Mouse (Mus musculus) heart, postnatal 10 days (tissue): ENCODE data around the gene Mrps24. TPM values are rescaled to one million over a fixed set of nuclear protein-coding genes. Genes with fewer than 3 reads are reported as not detected.

ENCODE experiments used
- DNase-seq, 2 experiments: peaks; one replicate each; pipeline ENCODE4 v3.0.0; 2021
- intact Hi-C: fragments of 180-260 bp; cut with DNase I; formaldehyde crosslinking; loops from one replicate; pipeline ENCODE4 v1.15.1; 2025
- total RNA-seq, 2 experiments: library from RNA; stranded (reverse); gene quantifications; 2 replicates each; pipeline ENCODE4 v1.2.3; 2021

Mrps24 gene
- total RNA-seq, 2 experiments from 2014 or later, result 114 to 118 TPM

DNA sequence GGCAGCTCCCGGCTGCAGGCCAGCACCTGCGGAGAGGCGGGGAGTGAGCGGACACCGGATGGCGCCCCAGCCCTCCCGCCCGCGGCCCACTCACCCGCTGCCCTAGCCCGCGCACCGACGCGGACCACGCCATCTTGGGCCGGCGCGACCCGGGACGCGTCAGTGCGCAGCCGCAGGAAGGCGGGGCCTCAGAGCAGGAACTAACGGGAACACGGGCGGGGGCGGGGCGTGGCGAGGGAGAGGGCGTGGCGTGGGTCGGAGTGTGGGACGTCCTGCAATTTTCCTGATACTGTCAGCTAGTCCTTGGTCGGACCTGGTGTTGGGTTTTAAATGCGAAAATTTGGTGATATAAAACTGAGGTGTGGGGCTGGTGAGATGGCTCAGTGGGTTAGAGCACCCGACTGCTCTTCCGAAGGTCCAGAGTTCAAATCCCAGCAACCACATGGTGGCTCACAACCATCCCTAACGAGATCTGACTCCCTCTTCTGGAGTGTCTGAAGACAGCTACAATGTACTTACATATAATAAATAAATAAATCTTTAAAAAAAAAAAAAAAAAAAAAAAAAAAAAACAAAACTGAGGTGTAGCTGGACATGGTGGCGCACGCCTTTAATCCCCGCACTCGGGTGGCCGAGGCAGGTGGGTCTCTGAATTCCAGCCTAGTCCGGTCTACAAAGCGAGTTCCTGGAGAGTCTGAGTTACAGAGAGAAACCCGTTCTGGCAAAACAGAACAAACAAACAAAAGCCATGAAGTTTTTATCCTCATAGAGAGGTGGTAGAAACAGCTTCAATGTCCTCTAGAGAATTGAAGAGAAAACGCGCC, 7.7 kb downstream of the Mrps24 start:
- intact Hi-C loops, result loop anchor here (5.0 kb wide), 1 partner anchor 220 kb away; no protein-coding TSS in a partner anchor
- peak; percentile 93 to 94 for DNase-seq

DNA sequence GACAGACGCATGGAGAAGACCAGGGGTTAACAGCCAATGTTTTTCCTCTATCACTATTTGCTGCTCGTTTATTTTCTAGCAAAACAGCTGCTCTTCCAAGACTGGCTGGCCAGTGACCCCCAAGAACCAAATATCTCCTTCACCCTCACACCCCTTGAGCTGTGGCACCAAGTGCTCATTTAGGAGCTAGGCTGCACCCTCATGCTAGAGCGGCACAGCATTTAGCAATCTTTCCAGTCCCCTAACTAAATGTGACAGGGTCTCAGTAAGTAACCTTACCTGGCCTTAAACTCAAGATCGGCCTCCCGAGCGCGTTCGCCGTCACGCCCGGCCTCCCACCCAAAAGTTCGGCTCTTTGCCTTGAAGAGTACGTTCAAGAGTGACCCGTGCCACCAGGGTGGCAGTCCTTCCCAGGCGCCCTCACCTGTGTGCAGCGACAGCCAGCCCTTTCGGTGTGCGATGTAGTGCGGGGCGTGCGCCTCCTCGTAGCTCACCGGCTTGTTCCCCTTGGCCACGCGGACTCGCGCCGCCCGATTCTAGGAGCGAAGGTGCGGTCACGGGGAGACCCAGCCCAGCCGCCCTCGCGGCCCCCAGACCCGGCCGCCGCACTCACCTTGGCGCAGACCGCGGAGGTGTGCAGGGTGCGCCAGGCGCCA, 8.5 kb downstream of the Mrps24 start:
- intact Hi-C loops, result loop anchor here (5.0 kb wide), 1 partner anchor 220 kb away; no protein-coding TSS in a partner anchor
- DNase-seq, result peak in 1 of 2 experiments; percentile 61

- intact Hi-C loops, result loop anchor here (5.0 kb wide), 1 partner anchor 219 kb away; no protein-coding TSS in a partner anchor
- DNase-seq, result no peak
Observed at GRCm38 (mm10) chr11:5705972-5706371, 9.5 kb downstream of the Mrps24 start.

DNA sequence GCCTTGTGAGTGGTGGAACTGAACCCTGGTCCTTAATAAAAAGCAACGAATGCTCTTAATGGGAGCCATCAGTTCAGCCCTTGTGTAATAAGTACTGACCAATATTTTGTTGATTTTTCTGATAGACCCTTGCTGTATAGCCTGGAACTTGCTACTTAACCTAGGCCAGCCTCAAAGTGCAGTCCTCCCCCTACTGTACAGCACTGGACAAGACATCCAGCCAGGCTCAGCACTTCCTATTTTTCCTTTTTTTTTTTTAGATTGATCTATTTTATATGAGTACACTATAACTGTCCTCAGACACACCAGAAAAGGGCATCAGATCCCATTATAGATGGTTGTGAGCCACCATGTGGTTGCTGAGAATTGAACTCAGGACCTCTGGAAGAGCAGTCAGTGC, 12.1 kb downstream of the Mrps24 start:
- intact Hi-C loops, result no loop called here
- DNase-seq, result no peak

DNA sequence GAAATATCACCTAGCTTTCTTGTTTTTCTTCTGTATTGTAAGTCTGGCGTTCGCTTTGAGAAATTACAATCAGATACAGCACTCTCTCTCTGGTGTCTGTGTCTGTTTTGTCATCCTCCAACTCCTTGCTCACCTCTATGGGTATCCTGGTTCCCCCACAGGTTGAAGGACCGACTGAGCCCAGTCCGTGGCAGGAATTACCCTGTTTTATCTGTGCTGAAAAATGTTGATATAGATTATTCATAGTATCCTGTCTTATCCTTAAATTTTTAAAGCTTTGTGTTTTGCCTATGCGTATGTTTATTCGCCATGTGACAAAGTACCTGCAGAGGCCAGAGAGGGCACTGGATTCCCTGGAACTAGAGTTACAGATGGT, 12.5 kb downstream of the Mrps24 start:
- intact Hi-C loops, result no loop called here
- no peak for DNase-seq

DNA sequence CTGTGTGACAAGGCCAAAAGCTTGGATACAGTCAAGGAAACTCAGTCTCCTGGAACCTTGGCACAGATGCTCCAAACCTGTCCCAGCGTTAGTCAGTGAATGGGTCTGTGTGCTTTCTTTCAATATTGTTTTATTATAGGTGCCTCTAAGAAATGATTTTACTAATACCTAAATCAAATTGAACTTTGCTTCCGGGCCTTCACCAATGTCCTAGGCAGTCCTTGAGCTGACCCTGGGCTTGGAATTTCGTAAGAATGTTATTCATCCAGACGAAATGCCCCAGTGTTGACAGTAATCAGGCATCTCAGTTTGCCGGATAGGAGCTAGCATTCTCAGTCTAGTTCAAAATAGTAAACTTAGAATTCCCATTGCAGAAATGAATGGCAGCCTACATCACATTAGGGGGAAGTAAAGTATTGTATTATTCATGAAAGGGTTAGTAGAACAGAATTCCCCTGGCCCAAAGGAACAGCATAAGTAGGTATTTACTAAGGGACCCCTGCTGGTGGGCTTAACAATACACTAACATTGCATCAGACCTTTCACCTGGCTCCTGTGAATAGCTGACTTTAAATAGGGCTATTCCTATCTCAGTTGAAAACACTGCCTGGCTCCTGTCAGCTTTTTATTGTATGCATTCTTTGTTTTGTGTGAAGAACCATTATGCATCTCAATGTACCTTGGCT, 13.1 kb downstream of the Mrps24 start:
- intact Hi-C loops, result no loop called here
- DNase-seq, result no peak

- intact Hi-C loops, result loop anchor here (1.0 kb wide), 1 partner anchor 9 kb away; no protein-coding TSS in a partner anchor
- no peak for DNase-seq
Observed at GRCm38 (mm10) chr11:5701821-5702220, 13.7 kb downstream of the Mrps24 start.

GRCm38 (mm10) chr11:5701300-5701699, 14.2 kb downstream of the Mrps24 start:
- intact Hi-C loops, result loop anchor here (1.0 kb wide), 1 partner anchor 8 kb away; no protein-coding TSS in a partner anchor
- no peak for DNase-seq

- intact Hi-C loops, result loop anchor here (1.0 kb wide), 1 partner anchor 8 kb away; no protein-coding TSS in a partner anchor
- no peak for DNase-seq
Observed at GRCm38 (mm10) chr11:5700808-5701207, 14.7 kb downstream of the Mrps24 start.

- peak; percentile 54 to 69 for DNase-seq
- intact Hi-C loops, result loop anchor here (1.0 kb wide), 1 partner anchor 205 kb away; no protein-coding TSS in a partner anchor
Observed at GRCm38 (mm10) chr11:5691775-5692174, 23.7 kb downstream of the Mrps24 start.

DNA sequence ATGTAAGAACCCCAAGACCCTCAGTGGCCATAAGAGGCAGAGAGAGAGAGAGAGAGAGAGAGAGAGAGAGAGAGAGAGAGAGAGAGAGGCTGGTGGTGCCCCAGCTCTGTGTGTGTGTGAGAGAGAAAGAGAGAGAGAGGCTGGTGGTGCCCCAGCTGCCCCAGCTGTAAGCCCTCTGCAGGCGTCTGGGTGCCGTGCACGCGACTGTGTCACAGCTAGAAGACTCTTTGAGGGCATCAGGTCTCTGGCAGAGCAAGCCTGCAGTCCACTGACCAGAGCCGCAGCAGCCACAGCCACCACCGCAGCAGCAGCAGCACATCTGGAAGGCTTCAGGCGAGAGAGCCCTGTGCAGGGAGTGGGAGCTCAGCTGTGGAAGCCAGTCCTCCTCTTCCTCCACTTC, 31.2 kb downstream of the Mrps24 start:
- DNase-seq, result no peak
- intact Hi-C loops, result no loop called here

DNA sequence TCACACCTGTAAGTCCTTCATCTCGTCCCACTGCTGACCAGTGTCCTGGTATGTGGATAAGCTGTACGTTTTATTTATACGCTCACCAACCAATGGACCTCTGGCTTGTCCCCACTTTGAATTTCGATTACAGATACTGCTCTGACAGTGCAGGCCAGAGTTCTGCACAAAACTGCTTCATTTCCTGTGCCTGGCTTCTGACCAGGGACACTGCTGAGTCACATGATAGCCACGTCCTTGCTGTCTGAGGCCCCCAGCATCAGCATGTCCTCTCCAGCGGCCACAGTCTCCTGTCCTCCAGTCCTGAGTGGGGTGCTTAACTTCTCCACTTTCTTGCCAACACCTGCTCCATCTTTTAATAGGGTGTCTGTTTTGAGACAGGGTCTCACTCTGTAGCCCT, 32.9 kb downstream of the Mrps24 start:
- peak in 1 of 2 experiments; percentile 15 for DNase-seq
- intact Hi-C loops, result no loop called here

Other genes starting within 250 kb of the Mrps24 start
- 10 to 100 TPM; 48.9 to 55.5 TPM for gene Xbp1, start 195.0 kb downstream of the Mrps24 start, total RNA-seq
- 10 to 100 TPM; 13.9 to 17.1 TPM for gene Ccdc117, start 173.5 kb downstream of the Mrps24 start, total RNA-seq
- gene Ankrd36, start 146.0 kb downstream of the Mrps24 start, total RNA-seq, result not detected
- gene Urgcp, start 46.7 kb upstream of the Mrps24 start, total RNA-seq, result 10 to 100 TPM; 65.6 to 68.5 TPM
- 10 to 100 TPM; 37.4 to 40.6 TPM for gene Dbnl, start 72.8 kb upstream of the Mrps24 start, total RNA-seq
- gene Pgam2, start 88.1 kb upstream of the Mrps24 start, total RNA-seq, result 100 to 1,000 TPM; 756 to 765 TPM
- gene Polm, start 122.3 kb upstream of the Mrps24 start, total RNA-seq, result 1 to 10 TPM; 5.0 to 6.7 TPM
- gene Aebp1, start 146.3 kb upstream of the Mrps24 start, total RNA-seq, result 10 to 100 TPM; 35.2 to 40.1 TPM
- 10 to 100 TPM; 34.8 to 44.1 TPM for gene Pold2, start 162.6 kb upstream of the Mrps24 start, total RNA-seq
- 100 to 1,000 TPM; 363 to 942 TPM for gene Myl7, start 183.1 kb upstream of the Mrps24 start, total RNA-seq
- 1 to 10 TPM in 1 of 2 experiments, under 1 TPM in 1; 0.40 to 1.5 TPM for gene Gck, start 234.4 kb upstream of the Mrps24 start, total RNA-seq
- gene Ykt6, start 240.0 kb upstream of the Mrps24 start, total RNA-seq, result 10 to 100 TPM; 85.7 to 97.5 TPM